20 mouse cellular contexts compared by ENCODE assay signal in the genomic region with DNA sequence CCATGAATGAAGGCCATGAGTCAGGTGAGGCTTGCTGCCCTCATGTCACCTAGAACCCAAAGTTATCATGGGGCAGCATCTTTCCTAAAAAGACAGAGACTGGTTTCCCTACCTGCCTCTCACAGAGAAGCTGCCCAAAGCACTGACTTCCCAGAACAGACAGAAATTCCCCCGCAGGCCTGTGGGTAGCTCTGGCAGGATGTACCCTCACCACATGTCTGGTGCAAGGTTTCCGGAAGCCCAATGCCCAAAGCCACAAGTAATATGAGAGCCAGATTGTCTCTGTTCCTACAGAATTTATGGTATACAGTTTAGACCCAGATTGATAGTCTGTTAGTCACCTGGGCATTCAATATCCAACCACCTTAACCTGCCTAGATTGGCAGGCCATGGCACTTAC. TPM values are rescaled to one million over a fixed set of nuclear protein-coding genes. Genes with fewer than 3 reads are reported as not detected.
"Had no signal": no experiment of that assay in that cellular context is flagged by ENCODE, and none has a peak within 500 bp of the region (broad histone marks: within the 10 kb centered on the region; RNA-seq: fewer than 3 reads in every experiment).

No protein-coding gene starts in this region.

- H3K27ac ChIP-seq: kidney, embryonic 15.5 days; left cerebral cortex, adult 2 months; limb, embryonic 10.5 days; liver, embryonic 15.5 days; midbrain, embryonic 12.5 days; neural tube, embryonic 13.5 days had no signal

- ATAC-seq: midbrain, embryonic 16.5 days had no signal

- H3K4me3 ChIP-seq: kidney, embryonic 15.5 days; left cerebral cortex, adult 2 months; limb, embryonic 10.5 days; liver, embryonic 15.5 days; midbrain, embryonic 12.5 days; neural tube, embryonic 13.5 days had no signal

- DNase-seq: kidney, adult 2 months; kidney, postnatal 4 days; lung, embryonic 14.5 days; lung, postnatal 10 days; lung, postnatal 4 days; right cerebral cortex, postnatal 14 days; thymus, postnatal 36 days had no signal

RNA-seq across cellular contexts. Expression of a gene that starts 50.0 kb away (rescaled TPM):
- total RNA-seq: layer of hippocampus, adult 8-10 months; layer of hippocampus, postnatal 25 days; left cerebral cortex, adult 2 months; left cerebral cortex, postnatal 14 days; megakaryocyte-erythroid progenitor cell, adult 5-6 weeks had no signal
- polyA plus RNA-seq: kidney, adult 2 months; kidney, embryonic 15.5 days; limb, embryonic 14.5 days; liver, embryonic 11.5 days; liver, embryonic 15.5 days; midbrain, embryonic 12.5 days; midbrain, embryonic 16.5 days had no signal
